Mouse (Mus musculus) bone marrow macrophage, adult 2 months (primary cell): Measurements from ENCODE around the gene Ankrd53. TPM values are rescaled to one million over a fixed set of nuclear protein-coding genes. Genes with fewer than 3 reads are reported as not detected.

Experiments used
- H3K27ac ChIP-seq: 2 replicates; pipeline ENCODE4 v1.5.1; 2012; ENCODE audit warnings: low read depth, low read length; ENCODE audit not compliant: insufficient read depth
- H3K4me1 ChIP-seq: 2 replicates; pipeline ENCODE4 v1.6.1; 2012; ENCODE audit warnings: low read length; ENCODE audit not compliant: control insufficient read depth, insufficient read depth
- H3K4me3 ChIP-seq: 2 replicates; pipeline ENCODE4 v1.5.1; 2012; ENCODE audit warnings: mild to moderate bottlenecking, low read length, moderate library complexity; ENCODE audit not compliant: insufficient read depth
- CTCF ChIP-seq: IDR thresholded peaks from 2 replicates; pipeline ENCODE4 v1.5.1; 2012; ENCODE audit warnings: low read depth, mild to moderate bottlenecking, low read length, moderate library complexity
- POLR2A ChIP-seq: IDR thresholded peaks from 2 replicates; pipeline ENCODE4 v1.6.1; 2012; ENCODE audit warnings: mild to moderate bottlenecking, low read depth, low read length, borderline replicate concordance
- polyA plus RNA-seq: library from polyadenylated mRNA; stranded (reverse); fragments of >200 nt; gene quantifications from 2 replicates; pipeline ENCODE4 v1.2.4, GENCODE M21; 2012; ENCODE audit not compliant: missing spikeins, insufficient read depth, insufficient read length

The Ankrd53 gene
- polyA plus RNA-seq, 1 experiment, result not detected

GRCm38 (mm10) chr6:83731128-83731527 lies 31.3 kb upstream of the Ankrd53 start:
- Histone ChIP-seq H3K4me1 (no peaks in the 10 kb centered on the region), H3K27ac (no peak overlapping the region), H3K4me3 (no peak overlapping the region)
- TF ChIP-seq CTCF, result peak; percentile 73
- no peak for TF ChIP-seq POLR2A

- Histone ChIP-seq H3K27ac (no peak overlapping the region), H3K4me1 (no peaks in the 10 kb centered on the region), H3K4me3 (no peak overlapping the region)
- TF ChIP-seq CTCF (no peak), POLR2A (no peak)
Observed at GRCm38 (mm10) chr6:83737311-83737710, 25.1 kb upstream of the Ankrd53 start.

GRCm38 (mm10) chr6:83738596-83738995 lies 23.8 kb upstream of the Ankrd53 start:
- Histone ChIP-seq H3K27ac (no peak overlapping the region), H3K4me1 (no peaks in the 10 kb centered on the region), H3K4me3 (no peak overlapping the region)
- TF ChIP-seq CTCF, result no peak
- TF ChIP-seq POLR2A, result no peak

- no peak for TF ChIP-seq CTCF
- no peak for TF ChIP-seq POLR2A
- no peak within 1 kb of the TSS for H3K27ac ChIP-seq
- no peaks in the 10 kb centered on the region for H3K4me1 ChIP-seq
- no peak within 1 kb of the TSS for H3K4me3 ChIP-seq
Observed at GRCm38 (mm10) chr6:83742761-83743160, 19.7 kb upstream of the Ankrd53 start, which contains the start of gene Atp6v1b1. Gene Atp6v1b1 (plus strand): TSS chr6:83742990.

- Histone ChIP-seq H3K4me1 (no peaks in the 10 kb centered on the region), H3K27ac (no peak overlapping the region), H3K4me3 (no peak overlapping the region)
- TF ChIP-seq CTCF, result no peak
- no peak for TF ChIP-seq POLR2A
Observed at GRCm38 (mm10) chr6:83743212-83743611, 19.2 kb upstream of the Ankrd53 start.

- no peak overlapping the region for H3K4me3 ChIP-seq
- no peak overlapping the region for H3K27ac ChIP-seq
- TF ChIP-seq POLR2A, result no peak
- no peak for TF ChIP-seq CTCF
- H3K4me1 ChIP-seq, result no peaks in the 10 kb centered on the region
Observed at GRCm38 (mm10) chr6:83744126-83744525, 18.3 kb upstream of the Ankrd53 start.

- H3K4me3 ChIP-seq, result no peak overlapping the region
- no peak overlapping the region for H3K27ac ChIP-seq
- no peak for TF ChIP-seq POLR2A
- no peak for TF ChIP-seq CTCF
- H3K4me1 ChIP-seq, result no peaks in the 10 kb centered on the region
Observed at GRCm38 (mm10) chr6:83744557-83744956, 17.9 kb upstream of the Ankrd53 start.

GRCm38 (mm10) chr6:83745466-83745865 lies 17.0 kb upstream of the Ankrd53 start:
- H3K4me3 ChIP-seq, result no peak overlapping the region
- no peak overlapping the region for H3K27ac ChIP-seq
- TF ChIP-seq POLR2A (no peak), CTCF (no peak)
- no peaks in the 10 kb centered on the region for H3K4me1 ChIP-seq

- H3K4me3 ChIP-seq, result no peak overlapping the region
- no peak for TF ChIP-seq POLR2A
- no peak for TF ChIP-seq CTCF
- H3K27ac ChIP-seq, result no peak overlapping the region
- H3K4me1 ChIP-seq, result no peaks in the 10 kb centered on the region
Observed at GRCm38 (mm10) chr6:83749286-83749685, 13.2 kb upstream of the Ankrd53 start.

GRCm38 (mm10) chr6:83750171-83750684 lies 12.2 kb upstream of the Ankrd53 start:
- TF ChIP-seq CTCF, result peak; percentile 68
- TF ChIP-seq POLR2A, result no peak
- H3K27ac ChIP-seq, result no peak overlapping the region
- H3K4me1 ChIP-seq, result no peaks in the 10 kb centered on the region
- peak overlapping the region; percentile 25; the same call in 1 of the 2 replicates for H3K4me3 ChIP-seq
